Mouse (Mus musculus) cerebellum, postnatal 25 days (tissue): ENCODE measurements around the gene Myh10.
"Not testable (repeated sequence)": the region's sequence is repeated elsewhere in the genome, so short reads cannot be mapped to it uniquely, and the experiment has no call there.

Source experiments
- DNase-seq, 2 experiments: peaks; one replicate each; pipeline ENCODE4 v3.0.0; 2021; ENCODE audit warnings: mixed read lengths in 2 of 2

The Myh10 gene

DNA sequence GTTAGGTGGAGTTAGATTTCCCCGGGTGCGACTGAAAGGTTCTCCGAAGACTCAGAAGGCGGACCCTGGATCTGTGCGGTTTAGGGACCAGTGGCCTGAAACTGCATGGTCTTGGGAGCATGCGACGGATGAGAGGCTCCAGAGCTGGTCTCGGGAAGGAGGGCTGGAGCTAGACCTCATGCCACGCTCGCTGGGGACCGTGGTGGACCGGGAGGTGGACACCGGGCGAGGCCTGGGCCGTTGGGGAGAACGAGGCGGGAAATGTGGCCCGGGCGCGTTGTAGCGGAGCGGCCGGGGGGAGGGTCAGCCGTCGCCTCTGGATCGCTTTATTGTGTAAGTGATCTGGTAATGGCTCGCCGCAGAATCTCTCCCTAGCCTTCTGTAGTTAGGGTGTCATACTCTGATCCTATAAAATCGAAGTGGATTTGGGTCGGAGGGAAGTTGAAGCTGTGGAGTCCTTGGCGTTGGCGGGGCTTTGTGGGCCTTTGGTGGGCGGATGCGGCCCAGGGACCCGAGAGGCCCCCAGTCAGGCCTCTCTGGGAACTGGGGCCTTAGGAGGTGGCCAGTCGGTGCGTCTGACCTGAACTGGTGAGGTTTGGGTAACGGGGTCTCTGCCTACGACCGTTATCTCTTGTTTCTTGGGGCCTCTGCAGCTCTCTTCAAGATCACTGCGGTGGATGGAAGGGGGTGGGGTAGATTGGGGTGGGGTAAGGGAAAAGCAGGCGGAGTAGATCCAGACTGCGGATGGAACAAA, 1.5 kb downstream of the Myh10 start:
- DNase-seq = peak; percentile 64 to 70

DNA sequence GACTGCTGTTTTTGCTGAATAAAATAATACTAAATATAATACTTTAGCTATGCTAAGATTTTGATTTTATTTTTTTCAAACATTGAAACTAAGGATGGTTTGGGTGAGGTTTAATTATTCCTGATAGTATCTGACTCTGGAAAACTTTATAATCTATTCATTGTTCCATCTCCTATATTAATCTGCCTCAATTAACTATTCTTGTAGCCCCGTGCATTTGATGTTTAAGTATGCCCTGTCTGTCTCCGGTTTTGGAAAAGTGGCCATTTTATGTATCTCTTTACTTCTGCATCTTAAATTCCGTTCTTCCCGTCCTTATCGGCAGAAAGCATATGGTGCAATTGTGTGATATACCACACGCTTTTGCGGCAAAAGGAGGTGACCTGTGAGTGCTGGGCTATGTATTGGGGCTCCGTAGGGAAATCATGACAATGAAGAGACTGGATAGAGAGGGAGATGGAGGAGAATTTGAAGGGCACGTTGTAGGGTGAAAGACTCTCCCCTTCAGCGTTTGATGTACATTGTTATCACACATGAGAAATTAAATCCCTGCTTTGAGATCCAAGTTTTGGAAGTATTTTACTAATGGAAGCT, 2.2 kb downstream of the Myh10 start:
- DNase-seq = no peak

DNA sequence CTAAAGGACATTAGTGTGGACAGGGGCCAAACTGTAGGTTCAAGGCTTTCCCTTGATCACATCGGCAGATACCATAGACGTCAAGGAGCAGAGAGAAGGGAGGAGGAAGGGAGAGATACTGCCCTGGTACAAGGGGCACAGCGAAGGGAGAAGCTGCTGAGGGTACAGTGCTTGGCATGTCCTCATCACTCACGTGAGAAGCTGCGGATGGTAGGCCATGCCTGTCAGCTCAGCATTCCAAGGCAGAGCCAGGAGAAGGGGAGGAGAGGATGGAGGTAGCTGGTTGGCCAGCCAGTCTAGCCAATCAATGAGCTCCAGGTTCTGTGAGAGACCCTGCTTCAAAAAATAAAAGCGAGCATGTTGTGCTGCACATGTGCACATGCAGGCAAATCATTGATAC, 11.0 kb downstream of the Myh10 start:
- DNase-seq = no peak

DNA sequence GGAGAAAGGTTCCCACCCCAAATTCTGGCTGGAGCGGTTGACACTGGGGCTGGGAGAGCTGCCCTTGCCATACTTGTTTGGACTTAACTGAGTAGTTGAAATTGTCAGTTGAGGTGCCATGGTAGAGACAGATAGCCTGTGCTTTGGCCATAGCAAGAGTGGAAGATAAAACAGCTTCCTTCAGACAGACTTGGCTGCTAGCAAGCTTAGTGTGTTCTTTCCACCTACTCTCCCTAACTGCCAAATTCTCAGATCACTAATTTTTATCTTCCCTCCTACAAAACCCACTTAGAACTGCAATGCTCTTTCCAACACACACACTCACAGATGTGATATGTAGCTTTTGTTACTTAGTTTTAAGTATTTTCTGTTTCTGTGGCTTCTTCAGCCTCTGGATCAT, 12.0 kb downstream of the Myh10 start:
- DNase-seq = no peak

DNA sequence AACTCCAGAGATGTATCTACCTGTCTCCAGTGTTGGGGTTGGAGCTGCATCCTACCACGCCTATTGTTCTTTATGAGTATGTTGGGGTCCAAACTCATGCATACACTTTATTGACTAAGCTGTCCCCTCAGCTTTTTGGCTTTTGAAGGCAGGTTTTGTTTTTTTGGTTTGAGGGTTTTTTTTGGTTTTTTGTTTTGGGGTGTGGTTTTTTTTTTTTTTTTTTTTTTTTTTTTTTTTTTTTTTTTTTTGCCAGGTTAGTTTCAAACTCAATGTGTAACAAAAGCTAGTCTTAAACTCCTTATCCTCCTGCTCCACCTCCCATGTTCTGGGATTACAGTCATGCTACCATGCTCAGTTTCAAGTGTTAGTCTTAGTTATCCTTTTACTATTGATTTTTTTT, 12.9 kb downstream of the Myh10 start:
- DNase-seq = no peak

DNA sequence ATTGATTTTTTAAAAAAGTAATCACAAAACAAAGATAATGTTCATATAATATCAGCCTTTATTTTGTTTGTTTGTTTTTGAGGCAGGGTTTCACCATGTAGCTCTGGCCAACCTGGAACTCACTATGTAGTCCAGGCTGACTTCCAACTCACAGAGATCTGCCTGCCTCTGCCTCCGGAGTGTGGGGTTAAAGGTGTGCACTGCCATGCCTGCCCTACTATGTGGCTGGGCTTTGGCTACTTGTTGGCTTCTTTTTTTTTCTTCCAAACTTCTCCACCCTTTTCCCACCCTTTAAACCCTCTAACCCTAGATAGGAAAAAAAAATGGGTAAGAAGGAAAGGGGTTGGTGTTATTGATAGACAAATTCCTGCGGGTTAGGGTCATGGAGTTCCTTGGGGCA, 13.5 kb downstream of the Myh10 start:
- DNase-seq = no peak

DNA sequence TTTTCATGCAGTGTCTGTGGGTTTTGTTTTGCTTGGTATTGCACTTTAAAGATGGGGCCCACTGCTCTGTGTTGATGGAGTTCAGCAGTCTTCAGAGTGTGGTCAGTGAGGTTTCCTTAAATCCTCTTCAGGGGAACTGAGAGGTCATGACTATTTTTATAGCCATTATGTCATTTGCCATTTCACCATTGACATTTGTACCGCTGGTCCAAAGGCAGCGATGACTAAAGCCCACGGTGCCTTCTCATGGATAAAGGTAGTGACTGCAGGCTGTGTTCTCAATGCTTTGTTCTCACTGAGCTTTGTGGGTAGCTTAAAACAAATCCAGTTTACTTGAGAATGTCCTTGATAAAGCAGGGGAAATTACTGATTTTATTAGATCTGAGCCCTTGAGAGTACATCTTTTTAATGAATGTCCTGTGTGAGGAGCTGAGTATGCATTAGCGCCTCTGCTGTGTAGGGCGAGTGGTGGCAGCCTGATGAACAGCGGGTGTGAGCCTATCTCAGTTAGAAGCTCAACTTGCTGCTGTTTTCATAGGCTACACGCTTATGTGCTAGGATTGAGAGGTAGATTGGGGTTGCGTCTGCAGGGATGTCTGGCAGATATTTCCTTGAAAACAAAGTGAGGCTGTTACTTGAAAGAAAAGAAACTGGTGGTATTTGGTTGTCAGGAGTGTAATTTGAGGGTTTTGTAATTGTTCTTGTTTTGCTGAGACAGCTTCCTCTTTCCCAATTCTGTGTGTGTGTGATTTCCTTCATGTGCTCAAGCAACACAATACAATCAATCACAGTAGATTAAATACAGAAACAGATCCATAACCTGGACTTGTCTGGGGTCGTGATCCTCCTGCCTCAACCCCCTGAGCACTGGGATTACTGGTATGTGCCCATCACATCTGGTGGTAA, 15.4 kb downstream of the Myh10 start:
- peak; percentile 35 to 51 for DNase-seq

DNA sequence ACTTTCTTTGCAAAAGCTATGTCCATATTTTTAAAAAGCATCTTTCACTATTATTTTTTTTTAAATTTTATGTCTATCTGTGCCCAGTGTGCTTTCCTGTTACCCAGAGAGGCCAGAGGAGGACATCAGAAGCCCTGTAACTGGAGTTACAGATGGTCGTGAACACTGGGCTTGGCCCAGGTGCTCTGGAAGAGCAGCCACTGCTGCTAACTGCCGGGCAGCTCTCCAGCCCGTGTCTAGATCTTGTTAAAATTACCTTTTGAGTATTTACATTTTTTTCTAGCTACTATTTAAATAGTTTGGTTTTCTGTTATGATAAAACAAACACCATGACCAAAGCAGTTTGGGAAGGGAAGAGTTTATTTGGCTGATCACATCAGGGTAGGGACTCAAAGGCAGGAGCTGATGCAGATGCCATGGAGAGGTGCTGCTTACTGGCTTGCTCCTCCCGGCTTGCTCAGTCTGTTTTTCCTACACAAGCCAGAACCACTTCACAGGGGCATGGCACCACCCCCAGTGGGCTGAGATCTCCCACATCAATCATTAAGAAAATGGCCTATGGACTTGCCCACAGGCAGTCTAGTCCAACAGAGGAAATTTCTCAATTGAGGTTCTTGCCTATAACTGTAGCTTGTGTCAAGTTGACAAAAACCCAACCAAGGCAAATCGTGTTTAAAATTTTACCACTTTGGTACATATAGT, 16.7 kb downstream of the Myh10 start:
- DNase-seq = peak in 1 of 2 experiments; percentile 59

DNA sequence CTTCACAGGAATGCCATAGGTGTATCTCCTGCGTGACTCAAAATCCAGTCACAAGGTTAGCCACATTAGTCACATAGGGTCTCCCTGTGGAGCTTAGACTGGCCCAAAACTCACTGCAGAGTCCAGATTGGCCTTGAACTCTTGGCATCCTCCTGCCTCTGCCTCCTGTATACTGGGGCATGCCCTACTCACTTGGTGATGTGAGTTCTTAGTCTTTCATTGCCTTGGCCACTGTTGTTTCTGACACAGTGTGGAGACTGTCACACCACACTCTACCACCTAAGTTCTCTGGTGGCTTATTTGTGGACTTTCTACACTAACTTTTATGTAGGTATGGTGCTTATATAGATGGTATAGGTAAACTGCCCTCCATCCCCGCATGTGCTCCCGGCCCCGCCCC, 24.8 kb downstream of the Myh10 start:
- DNase-seq = no peak

DNA sequence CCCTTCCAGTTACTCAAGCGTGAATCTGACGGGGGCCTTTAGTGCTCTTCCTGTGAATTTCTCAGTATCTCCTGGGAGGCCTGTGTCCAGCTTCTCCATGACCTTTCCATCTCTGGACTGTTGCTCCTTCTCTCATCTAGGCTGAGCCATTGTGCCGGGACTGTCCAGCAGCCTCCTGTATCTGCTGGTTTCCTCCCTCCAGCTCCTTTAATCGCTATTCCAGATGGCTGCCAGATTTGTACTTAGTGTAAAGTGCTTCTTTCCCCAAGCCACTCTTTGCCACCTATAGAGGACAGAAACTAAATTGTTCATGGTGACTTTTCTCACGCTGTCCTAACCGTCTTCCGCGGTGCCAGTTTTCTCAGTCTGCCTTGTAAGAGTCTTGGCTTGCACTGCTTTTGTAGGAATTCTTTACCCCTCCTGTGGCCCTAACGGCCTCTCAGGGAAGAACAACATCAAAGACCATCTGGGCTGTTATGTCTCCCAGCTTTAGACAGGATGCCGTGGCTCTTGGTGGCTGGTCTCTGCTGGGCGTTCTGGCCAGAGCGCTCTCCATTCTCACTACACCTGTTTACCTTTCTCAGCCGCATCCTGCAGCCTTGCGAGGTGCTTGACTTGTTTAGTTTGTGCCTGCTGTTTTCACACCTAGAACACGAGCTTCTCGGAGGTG, 25.9 kb downstream of the Myh10 start:
- DNase-seq = peak; percentile 47 to 50

DNA sequence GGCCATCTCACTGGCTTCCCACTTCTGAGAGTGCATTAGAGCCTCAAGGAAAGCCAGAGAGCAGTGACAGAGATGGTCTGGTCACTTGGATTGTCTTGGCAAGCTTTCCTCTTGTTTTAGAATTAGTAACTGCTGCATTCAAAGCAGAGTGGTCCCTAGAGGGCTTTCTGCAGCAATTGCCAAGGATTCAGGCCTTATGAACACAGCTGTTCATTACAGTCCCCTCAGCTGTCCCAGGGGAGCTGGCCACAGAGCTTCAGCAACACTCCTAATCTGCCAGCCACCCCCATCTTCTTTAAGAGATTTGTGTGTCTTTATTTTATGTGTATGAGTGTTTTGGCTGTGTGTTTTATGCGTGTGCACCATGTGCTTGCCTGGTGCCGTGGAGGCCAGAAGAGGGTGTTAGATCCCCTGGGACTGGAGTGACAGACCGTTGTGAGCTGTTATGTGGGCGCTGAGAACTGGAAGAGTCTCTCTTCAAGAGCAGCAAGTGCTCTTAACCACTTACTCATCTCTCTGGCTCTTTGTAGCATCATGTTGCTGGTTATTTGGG, 27.8 kb downstream of the Myh10 start:
- no peak for DNase-seq

DNA sequence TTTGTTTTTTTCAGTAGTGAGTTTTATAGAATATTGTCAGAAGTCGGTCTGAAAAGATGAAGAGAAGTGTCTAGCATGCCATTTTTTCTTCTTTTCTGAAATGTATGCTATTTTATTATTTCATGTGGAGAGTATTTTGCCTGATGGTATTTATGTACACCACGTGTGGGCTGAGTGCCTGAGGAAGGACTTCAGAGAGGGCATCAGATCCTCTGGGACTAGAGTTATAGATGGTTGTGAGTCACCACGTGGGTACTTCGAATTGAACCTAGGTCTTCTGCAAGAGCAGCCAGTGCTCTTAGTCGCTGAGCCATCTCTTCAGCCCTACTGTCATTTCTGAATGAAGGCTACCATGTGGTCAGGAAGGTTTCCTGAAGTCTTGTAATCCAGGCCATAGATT, 28.4 kb downstream of the Myh10 start:
- DNase-seq = no peak

DNA sequence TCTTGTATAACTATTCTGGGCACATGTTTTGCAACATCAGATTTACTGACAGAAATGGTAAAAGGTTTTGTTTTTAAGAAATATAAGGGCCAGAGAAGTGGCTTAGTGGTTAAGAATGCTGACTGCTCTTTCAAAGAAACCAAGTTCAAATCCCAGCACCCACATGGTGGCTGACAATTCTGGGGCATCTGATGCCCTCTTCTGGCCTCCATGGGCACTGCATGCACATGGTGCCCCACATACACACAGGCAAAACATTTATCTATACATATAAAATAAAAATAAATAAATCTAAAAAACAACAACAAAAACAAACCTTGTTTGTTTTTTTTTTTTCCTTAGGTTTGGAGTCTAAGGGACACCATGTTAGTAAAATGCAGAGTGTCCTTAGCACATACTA, 32.8 kb downstream of the Myh10 start:
- DNase-seq = peak in 1 of 2 experiments; percentile 49

DNA sequence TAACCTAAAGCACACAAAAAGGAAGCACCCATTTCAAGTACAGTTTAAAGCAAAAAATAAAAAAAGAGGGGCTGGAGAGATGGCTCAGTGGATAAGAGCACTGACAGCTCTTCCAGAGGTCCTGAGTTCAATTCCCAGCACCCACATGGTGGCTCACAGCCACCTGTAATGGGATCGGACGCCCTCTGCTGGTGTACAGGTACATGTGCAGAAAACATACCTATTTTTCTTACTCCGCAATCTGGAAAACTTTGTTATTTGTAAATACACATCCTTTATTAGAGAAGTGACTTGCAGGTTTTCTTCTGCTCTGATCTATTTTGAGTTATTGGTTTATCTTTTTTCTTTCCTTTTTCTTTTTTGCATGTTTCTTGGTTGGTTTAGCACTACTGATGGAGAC, 37.3 kb downstream of the Myh10 start:
- DNase-seq = no peak

DNA sequence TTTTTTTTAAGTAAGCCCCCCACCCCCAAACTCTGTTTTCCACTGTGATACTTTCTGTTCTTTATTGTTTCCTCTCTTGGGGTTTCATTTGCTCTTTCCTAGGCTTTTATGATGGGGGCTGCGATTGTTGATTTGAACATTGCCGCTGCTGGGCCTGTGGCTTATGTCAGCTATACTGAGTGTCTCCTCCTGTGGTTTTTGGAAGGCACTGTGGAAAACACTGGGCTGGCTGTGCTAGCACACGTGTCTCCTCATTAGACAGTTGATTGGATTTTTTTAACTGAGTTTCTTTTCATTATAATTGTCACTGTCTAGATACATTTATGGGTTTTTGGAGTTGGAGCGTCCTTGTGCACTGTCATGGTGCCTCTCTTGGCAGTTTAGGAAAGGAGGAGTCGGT, 39.4 kb downstream of the Myh10 start:
- DNase-seq = no peak

DNA sequence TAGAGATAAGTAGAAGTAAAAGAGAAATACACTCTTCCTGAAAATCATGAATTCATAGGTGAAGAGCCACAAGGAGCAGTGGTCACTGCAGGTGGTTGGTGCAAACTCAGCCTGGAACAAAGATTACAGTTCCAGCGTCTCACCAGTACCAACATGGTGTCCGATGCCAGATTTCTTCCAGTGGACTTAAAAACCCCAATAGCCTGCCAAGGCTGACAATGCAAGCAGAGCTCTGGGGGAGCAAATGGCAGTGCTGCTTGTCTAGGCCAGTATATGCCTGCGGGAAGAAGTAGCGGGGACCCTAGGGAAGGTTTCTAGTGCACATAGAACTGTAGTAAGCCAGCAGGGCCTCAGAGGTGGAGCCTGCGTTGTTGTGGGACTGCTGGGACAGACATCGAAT, 40.7 kb downstream of the Myh10 start:
- peak; percentile 35 to 37 for DNase-seq

DNA sequence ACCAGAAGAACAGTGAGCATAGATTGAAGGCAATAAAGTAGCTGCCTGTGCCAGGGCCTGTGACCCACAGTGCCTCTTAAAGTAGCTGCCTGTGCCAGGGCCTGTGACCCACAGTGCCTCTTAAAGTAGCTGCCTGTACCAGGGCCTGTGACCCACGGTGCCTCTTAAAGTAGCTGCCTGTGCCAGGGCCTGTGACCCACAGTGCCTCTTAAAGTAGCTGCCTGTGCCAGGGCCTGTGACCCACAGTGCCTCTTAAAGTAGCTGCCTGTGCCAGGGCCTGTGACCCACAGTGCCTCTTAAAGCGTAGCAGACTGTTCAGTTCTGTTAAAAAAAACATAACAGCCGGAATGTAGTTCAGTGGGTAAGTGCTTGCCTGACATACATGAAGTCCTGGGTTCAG, 42.0 kb downstream of the Myh10 start:
- not testable (repeated sequence) for DNase-seq

DNA sequence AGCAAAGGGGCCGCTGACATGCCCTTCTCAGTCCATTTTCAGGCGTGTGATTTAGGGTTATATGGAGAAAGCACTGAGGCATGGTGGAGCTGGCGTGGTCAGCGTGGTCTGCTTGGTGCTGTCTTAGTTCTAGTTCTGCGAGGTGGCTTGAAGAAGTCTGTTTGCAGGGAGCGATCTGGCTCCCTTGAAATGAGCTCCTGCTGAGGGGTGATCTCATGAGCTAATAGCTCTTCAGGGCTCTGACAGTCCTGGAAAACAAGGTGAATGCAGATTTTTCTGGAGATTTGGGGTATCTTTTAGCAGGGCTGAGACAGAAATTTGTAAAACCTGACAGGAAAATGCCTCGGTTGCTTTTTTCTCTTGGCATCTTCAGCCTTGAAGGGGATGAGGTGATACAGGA, 48.1 kb downstream of the Myh10 start:
- no peak for DNase-seq

DNA sequence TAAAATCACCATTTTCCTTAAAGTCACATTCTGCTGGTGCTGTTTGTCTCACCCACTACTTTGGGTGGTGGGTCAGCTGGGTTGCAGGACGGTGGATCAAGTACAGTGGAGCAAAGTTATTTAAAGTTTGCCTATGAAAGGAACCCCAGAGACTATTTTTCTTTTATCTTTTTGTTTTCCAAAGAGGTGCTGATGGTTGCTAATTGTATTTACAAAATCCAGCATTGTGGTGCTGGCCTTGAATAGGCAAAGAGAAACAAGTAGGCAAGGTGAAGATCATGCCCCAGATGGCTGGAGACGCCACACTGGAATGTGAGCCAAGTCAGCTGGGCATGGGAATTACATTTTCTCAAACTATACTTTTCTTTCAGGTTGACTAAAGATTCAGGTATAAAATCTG, 51.3 kb downstream of the Myh10 start:
- no peak for DNase-seq

DNA sequence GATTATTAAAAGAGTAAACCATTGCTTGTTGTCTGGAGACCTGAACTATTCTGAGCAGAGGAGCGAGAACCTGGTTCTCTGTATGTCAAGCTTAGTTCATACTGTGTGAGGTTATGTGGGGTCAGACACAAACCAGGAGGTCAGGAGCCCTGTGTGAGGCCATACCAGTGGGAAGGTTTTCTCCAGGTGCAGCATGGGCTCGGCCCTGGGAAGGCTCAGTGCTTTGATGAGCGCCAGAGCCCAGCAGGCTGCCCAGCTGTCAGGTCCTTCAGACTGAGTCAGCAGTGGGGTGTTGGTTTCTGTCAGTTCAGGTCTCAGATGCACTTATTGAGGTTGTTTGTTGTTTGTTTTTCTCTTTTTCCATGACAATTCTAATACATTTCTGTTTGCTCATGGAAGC, 52.8 kb downstream of the Myh10 start:
- peak in 1 of 2 experiments; percentile 67 for DNase-seq

DNA sequence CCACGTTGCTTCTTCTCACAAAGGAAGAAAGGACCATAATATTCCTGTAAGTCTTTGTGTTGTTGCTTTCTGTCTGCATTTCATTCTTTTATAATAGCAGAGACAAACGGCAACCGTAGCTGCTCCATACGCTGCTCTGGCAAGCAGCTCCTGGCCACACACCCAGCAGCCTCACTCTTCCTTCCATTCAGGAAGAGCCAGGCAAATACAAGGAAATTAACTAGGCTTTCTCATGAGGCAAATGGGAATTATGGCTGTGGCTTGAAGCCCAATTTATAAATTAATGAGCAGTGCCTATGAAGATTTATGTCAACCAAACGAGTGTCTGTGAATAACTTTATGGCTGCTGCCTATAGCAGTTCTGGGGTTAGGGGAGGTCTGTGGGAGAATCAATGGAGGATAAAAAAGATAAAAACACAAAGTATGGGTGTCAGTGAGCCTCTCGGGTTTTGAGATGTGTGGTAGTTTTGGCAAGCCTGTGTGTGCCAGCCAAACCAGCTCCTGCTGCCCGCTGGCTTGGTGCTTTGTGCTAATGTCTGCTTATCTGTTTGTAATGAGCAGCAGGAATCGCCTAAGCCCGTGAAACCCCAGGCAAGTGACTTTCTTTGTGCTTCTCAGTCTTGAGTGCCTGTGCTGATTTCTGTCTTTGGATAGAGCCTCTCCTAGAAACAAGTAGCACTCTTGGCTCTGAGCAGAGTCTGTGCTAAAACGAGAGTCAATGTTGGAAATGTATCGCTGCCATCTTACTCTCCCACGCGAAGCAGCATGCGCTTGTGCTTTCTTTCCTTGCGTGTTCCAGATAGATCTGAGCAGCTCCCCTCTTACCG, 54.2 kb downstream of the Myh10 start:
- peak in 1 of 2 experiments; percentile 55 for DNase-seq
